Mouse (Mus musculus): Measurements from ENCODE around the gene Emilin1.
A peak's percentile ranks its signal among the peaks of the same experiment; 100 is the strongest.

GRCm38 (mm10) chr5:30907413-30908059, 5.7 kb upstream of the Emilin1 start, which contains the start of gene Ost4:
- TF ChIP-seq CTCF (IDR thresholded peaks at IDR 0.05; ENCODE audit: low read depth) (0 out of 2 replicates have a peak, but pooled peaks have one; percentile 8), EP300 (IDR thresholded peaks at IDR 0.05; ENCODE audit: low read depth) (peak; percentile 21; the same call in 1 of the 2 replicates)

Measured in liver, embryonic 14.5 days (tissue).